Mouse (Mus musculus): ENCODE data around the gene 3110001I22Rik.
"Not testable (repeated sequence)": the region's sequence is repeated elsewhere in the genome, so short reads cannot be mapped to it uniquely, and the experiment has no call there.

DNA sequence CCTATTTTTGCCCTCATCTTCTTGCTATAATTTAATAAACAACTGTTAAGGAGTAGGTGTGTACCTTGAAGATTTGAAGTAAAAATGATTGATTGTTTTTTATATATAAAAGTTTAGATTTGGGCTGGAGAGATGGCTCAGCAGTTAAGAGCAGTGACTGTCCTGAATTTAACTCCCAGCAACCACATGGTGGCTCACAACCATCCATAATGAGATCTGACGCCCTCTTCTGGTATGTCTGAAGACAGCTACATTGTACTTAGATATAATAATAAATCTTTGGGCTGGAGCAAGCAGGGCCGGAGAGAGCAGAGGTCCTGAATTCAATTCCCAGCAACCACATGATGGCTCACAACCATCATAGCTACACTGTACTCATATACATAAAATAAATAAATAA is 33.5 kb upstream of the 3110001I22Rik start:
- not testable (repeated sequence) for TF ChIP-seq CTCF (IDR thresholded peaks at IDR 0.05; ENCODE audit: low read depth, low read length); TAL1 (conservative IDR thresholded peaks at IDR 0.05; ENCODE audit: low read depth, low read length); GATA1 (IDR thresholded peaks at IDR 0.05; ENCODE audit: borderline replicate concordance, low read length)
